Mouse (Mus musculus): ENCODE measurements around the gene Galnt17.
A peak's percentile ranks its signal among the peaks of the same experiment; 100 is the strongest.

The Galnt17 gene

GRCm38 (mm10) chr5:131022396-131022993 is 285.8 kb downstream of the Galnt17 start:
- ATAC-seq (ENCODE audit: low TSS enrichment), result no peak

GRCm38 (mm10) chr5:131020936-131021335 is 287.4 kb downstream of the Galnt17 start:
- no peak for ATAC-seq (ENCODE audit: low TSS enrichment)

DNA sequence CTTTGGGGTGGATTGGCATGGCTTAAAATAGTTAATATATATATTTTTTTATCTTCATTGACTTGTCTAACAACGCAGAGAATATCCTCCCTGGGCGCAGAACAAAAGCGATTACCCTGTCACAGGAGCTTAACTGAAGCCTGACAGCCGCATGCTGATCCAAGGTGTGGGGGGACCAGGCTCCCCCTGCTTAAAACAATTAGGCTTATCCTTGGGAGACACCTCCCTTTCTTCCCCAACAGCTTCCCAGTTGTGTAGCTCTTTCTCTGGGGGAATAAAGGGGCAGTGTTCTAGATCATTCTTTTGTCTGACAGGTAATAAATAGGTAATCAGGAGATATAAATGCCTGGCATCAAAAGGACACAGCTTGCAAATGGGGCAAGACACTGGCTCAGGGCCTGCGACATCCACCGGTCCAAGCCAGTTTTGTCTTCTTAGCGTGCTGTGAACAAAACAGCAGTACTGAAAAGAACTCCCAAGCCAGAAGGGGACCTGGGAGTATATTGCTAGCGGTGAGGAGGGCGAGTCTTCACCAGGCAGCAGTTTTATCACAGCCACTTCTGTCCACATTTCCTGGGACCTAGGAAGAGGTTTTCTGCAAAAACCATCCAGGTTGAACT is 288.8 kb downstream of the Galnt17 start:
- no peak for ATAC-seq (ENCODE audit: low TSS enrichment)

DNA sequence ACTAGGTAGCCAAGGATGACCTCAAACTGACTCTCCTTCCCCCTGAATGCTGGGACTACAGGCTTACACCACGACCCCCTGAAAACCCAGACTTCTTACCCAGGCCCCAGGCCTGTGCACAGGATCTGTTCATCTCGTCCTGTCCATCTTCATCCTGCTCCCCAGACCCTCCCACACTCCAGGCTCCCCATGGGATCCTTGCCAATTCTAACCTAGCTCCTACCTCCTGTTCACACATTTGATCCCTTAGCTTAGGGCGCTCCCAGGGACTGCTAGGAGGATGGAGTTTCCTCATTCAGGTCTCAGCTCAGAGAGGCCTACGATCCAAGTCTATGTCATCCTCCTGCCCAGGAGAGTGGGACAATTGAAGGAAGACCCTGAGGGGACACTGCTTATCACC is 292.2 kb downstream of the Galnt17 start:
- ATAC-seq (ENCODE audit: low TSS enrichment), result no peak

DNA sequence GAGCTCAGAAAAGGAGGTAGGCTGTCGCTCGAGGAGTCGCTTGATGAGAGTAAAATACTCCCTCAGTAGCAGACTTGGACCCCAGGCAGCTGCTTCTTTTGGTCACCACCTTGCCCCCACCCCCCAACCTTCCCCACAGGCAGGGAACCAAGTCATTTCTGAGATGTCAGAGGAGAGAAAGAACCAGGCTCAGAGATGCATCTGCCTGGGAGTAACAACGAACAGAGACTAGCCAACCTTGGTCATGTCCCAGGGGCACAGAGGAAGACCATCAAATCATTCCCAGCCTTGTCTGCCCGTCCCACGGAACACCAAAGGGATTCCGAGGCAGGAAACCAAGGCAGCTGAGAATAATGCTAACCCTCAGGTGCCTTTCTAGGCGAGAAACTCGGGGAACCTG is 293.0 kb downstream of the Galnt17 start:
- ATAC-seq (ENCODE audit: low TSS enrichment), result no peak

DNA sequence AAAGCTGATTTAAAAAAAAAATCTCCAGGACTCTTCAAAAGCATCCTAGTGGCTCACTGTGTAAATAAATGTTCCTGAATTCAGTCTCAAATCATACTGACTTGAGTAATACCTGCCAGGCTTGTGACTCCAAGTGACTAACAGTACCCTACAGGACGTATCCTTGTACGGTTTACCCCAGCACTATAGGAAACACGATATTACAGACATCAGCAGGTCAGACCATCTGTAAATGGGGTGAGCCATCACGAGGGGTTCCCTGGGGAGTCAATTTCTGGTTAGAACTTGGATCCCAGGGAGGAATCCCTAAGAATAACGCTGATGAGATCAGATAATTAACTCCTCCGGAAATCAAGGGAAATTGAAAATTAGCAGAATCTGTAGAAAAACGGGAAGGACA is 294.5 kb downstream of the Galnt17 start:
- ATAC-seq (ENCODE audit: low TSS enrichment), result no peak

DNA sequence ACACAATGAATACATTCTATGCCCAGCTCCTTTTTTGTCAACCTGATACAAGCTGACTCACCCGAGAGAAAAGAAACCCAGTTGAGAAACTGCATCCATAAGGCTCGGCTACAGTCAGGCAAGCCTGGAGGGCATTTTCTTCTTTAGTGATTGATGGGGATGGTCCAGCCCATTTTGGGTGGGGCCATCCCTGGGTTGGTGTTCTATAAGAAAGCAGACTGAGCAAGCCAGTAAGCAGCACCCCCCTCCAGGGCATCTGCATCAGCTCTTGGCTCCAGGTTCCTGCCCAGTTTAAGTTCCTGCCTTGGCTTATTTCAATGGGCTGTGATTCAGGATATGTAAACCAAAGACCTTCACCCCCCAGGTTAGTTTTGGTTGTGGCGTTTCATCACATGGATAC is 295.2 kb downstream of the Galnt17 start:
- no peak for ATAC-seq (ENCODE audit: low TSS enrichment)

GRCm38 (mm10) chr5:131009510-131009909 is 298.8 kb downstream of the Galnt17 start:
- ATAC-seq (ENCODE audit: low TSS enrichment), result no peak

DNA sequence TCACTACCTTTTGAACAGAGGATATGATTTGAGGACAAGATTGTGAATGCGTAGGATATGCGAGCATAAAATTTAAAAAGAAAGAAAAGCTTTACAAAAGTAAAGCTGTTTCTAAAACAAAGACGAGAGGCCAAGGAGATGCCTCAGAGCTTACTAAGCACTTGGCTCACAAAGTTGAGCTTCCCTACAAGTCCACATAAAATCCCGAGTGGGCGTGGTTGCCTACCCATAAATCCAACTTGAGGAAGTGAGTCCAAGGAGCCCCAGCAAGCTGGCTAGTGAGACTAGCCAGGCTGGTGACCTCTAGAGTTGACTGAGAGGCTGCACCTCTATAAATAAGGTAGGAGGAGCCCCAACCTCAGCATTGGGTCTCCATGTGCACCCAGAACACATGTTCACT is 299.8 kb downstream of the Galnt17 start:
- ATAC-seq (ENCODE audit: low TSS enrichment), result no peak

DNA sequence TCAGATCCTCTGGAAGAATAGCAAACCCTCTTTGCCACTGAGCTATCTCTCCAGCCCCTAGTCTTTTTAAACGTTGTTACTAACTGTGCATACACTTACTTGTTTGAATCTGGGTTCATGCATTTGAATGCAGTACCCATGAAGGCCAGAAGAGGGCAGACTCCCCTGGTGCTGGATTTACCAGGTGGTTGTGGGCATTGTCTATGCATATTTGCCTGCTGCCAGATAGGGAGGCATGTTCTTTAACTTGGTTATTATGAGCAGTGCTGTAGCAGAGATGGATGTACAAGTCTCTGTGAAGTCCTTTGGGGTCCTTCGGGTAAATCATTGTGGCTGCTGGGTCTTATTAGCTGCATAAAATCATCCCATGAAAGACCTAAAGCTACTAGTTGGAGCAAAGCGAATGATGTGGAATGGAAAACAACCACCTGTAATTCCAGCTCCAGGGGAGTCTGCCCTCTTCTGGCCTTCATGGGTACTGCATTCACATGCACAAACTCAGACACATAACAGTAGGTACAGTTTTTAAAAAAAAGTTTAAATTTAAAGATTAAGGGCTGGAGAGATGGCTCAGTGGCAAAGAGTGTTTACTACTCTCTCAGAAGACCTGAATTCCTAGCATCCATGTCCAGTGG is 300.3 kb downstream of the Galnt17 start:
- ATAC-seq (ENCODE audit: low TSS enrichment), result 0 out of 2 replicates have a peak, but pooled peaks have one; percentile 7

GRCm38 (mm10) chr5:131007198-131007597 is 301.1 kb downstream of the Galnt17 start:
- peak; percentile 86 for ATAC-seq (ENCODE audit: low TSS enrichment)

GRCm38 (mm10) chr5:131006524-131006923 is 301.8 kb downstream of the Galnt17 start:
- ATAC-seq (ENCODE audit: low TSS enrichment), result no peak

- ATAC-seq (ENCODE audit: low TSS enrichment), result no peak
Measured at GRCm38 (mm10) chr5:131000572-131000971, 307.7 kb downstream of the Galnt17 start.

DNA sequence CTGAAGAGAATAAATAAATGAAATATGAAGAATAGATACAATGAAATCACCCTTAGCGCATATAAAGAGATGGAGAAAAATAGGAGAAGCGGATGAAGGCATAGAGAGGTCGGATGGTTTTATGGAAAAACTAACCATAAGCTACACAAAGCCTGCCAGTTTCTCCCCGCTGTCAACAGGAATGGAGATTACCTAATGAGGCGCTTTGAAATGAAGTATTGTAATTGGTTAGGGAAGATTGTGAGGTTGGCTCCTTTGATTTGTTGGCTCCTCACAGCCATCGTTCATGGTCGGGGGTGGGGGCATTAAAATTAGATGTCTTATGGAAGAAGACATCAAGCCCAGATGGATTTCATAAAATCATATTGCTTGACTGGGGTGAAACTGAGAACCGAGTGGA is 329.0 kb downstream of the Galnt17 start:
- no peak for ATAC-seq (ENCODE audit: low TSS enrichment)

GRCm38 (mm10) chr5:130978871-130979270 is 329.4 kb downstream of the Galnt17 start:
- no peak for ATAC-seq (ENCODE audit: low TSS enrichment)

DNA sequence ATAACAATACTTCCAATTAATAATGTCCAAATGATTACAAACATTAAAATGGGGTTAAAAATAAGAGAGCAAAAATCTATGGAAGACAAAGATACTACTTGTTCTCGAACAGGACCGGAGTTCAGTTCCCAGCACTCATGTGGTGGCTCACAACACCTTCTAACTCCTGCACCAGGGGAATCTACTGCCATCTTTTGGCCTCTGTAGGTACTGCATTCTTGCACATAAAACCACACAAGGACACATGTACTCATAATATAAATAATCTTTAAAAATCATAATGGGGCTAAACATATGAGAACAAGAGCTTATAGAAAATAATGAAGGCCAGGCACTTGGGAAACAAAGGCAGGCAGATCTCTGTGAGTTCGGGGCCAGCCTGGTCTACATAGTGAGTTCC is 330.3 kb downstream of the Galnt17 start:
- no peak for ATAC-seq (ENCODE audit: low TSS enrichment)

DNA sequence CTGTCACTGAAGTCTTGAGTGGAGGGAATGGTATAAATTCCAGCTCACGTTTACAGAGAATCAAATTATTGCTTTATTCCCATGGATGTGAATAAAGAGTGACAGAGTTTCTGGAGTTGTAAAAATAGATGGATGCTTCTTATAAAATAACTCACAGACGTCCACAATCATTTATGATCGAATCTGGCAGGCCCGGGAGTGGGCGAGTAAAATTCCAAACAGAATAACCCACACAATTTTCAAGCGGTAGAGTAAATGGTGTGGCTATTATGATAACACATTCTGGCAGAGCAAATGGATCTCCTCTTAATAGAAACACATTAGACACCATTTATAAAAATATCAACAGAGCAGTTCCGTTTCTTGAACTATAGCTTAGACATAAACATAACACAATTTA is 355.9 kb downstream of the Galnt17 start:
- ATAC-seq (ENCODE audit: low TSS enrichment), result no peak

- ATAC-seq (ENCODE audit: low TSS enrichment), result no peak
Measured at GRCm38 (mm10) chr5:130950894-130951400, 357.4 kb downstream of the Galnt17 start.

GRCm38 (mm10) chr5:130950421-130950820 is 357.9 kb downstream of the Galnt17 start:
- ATAC-seq (ENCODE audit: low TSS enrichment), result no peak

DNA sequence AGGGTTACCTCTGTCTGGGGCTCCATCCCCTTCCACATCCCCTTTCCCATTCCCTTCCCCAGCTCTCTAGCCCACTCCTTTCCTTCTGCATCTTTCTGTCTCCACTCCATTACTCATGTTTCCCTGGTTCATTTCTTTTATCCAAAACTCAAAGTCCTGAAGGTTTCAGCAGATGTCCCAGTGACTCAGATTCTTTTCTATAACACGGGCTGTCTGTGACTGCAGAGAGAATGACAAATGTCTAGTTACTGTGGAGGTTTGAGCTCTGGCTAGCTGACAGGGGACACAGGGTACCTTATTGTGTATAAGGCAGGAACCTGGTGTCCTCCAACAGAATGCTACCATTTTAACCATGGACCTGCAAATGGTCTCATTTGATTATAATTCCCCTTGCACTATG is 358.6 kb downstream of the Galnt17 start:
- ATAC-seq (ENCODE audit: low TSS enrichment), result peak; percentile 44; the same call in 1 of the 2 replicates

GRCm38 (mm10) chr5:130938911-130939608 is 369.2 kb downstream of the Galnt17 start:
- peak; percentile 77 for ATAC-seq (ENCODE audit: low TSS enrichment)

GRCm38 (mm10) chr5:130938274-130938741 is 370.0 kb downstream of the Galnt17 start:
- peak; percentile 85 for ATAC-seq (ENCODE audit: low TSS enrichment)

Measured in frontal cortex, adult (tissue).